Mouse (Mus musculus) small intestine, adult 2 months (tissue): ENCODE data around the gene Limch1. TPM values are rescaled to one million over a fixed set of nuclear protein-coding genes. Genes with fewer than 3 reads are reported as not detected.

Experiments used
- H3K27ac ChIP-seq: fragments of 200-500 bp; 2 replicates; pipeline ENCODE4 v1.5.1; 2012; ENCODE audit warnings: low read depth, low read length, control low read depth, inconsistent platforms; ENCODE audit not compliant: insufficient read depth
- H3K27me3 ChIP-seq: fragments of 200-500 bp; 2 replicates; pipeline ENCODE4 v1.6.1; 2012; ENCODE audit warnings: mild to moderate bottlenecking, moderate library complexity, low read length, inconsistent platforms; ENCODE audit not compliant: control insufficient read depth, insufficient read depth
- H3K36me3 ChIP-seq: fragments of 200-500 bp; 2 replicates; pipeline ENCODE4 v1.6.1; 2012; ENCODE audit warnings: mild to moderate bottlenecking, low read length, control low read depth, inconsistent platforms; ENCODE audit not compliant: control insufficient read depth, insufficient read depth
- H3K4me1 ChIP-seq: fragments of 200-500 bp; 2 replicates; pipeline ENCODE4 v1.6.1; 2012; ENCODE audit warnings: low read length, inconsistent platforms, mixed read lengths; ENCODE audit not compliant: control insufficient read depth, insufficient read depth, insufficient read length
- H3K4me3 ChIP-seq: fragments of 200-500 bp; 2 replicates; pipeline ENCODE4 v1.5.1; 2012; ENCODE audit warnings: low read depth, mild to moderate bottlenecking, control low read depth, inconsistent platforms, low read length, moderate library complexity
- CTCF ChIP-seq: fragments of 200-500 bp; IDR thresholded peaks from 2 replicates; pipeline ENCODE4 v1.5.1; 2012; ENCODE audit warnings: low read depth, mild to moderate bottlenecking, control low read depth, inconsistent platforms, low read length, moderate library complexity, mixed read lengths; ENCODE audit not compliant: insufficient replicate concordance, insufficient read length; ENCODE audit errors: extremely low read depth
- POLR2A ChIP-seq: fragments of 200-500 bp; IDR thresholded peaks from 2 replicates; pipeline ENCODE4 v1.6.1; 2012; ENCODE audit warnings: low read depth, mild to moderate bottlenecking, control low read depth, inconsistent platforms, low read length, moderate library complexity
- WGBS: fragments of 180-500 bp; shearing (Covaris S2); methylation state at CpG from one replicate; pipeline ENCODE4 v1.1.7; 2018; 5-methylcytosine and 5-hydroxymethylcytosine counted together
- polyA plus RNA-seq: library from polyadenylated mRNA; depleted of rRNA; stranded (reverse); fragments of >200 nt; gene quantifications from 2 replicates; pipeline ENCODE4 v1.2.3, GENCODE M21; 2012

Limch1 gene
- polyA plus RNA-seq, 1 experiment, result 1.0 TPM

- H3K36me3 ChIP-seq, result no peaks in the 10 kb centered on the region
- TF ChIP-seq CTCF (no peak), POLR2A (no peak)
- H3K27me3 ChIP-seq, result no peaks in the 10 kb centered on the region
- H3K27ac ChIP-seq, result no peak overlapping the region
- H3K4me3 ChIP-seq, result no peak overlapping the region
- 50% methylated on average over 2 of the region's 2 CpGs for WGBS
- H3K4me1 ChIP-seq, result no peaks in the 10 kb centered on the region
These were observed 221.5 kb downstream of the Limch1 start for GRCm38 (mm10) chr5:66967147-66967546.

- no peak overlapping the region for H3K4me3 ChIP-seq
- no peaks in the 10 kb centered on the region for H3K27me3 ChIP-seq
- no peak for TF ChIP-seq CTCF
- no peak for TF ChIP-seq POLR2A
- H3K4me1 ChIP-seq, result no peaks in the 10 kb centered on the region
- no peaks in the 10 kb centered on the region for H3K36me3 ChIP-seq
- WGBS, result 63% methylated on average over 4 of the region's 4 CpGs
- H3K27ac ChIP-seq, result no peak overlapping the region
These were observed 222.0 kb downstream of the Limch1 start for GRCm38 (mm10) chr5:66967646-66968045.

GRCm38 (mm10) chr5:66968059-66968833 lies 222.6 kb downstream of the Limch1 start:
- H3K36me3 ChIP-seq, result no peaks in the 10 kb centered on the region
- no peaks in the 10 kb centered on the region for H3K4me1 ChIP-seq
- H3K27me3 ChIP-seq, result no peaks in the 10 kb centered on the region
- WGBS, result 12% methylated on average over 23 of the region's 23 CpGs
- no peak overlapping the region for H3K27ac ChIP-seq
- TF ChIP-seq CTCF, result no peak
- no peak for TF ChIP-seq POLR2A
- H3K4me3 ChIP-seq, result no peak overlapping the region

DNA sequence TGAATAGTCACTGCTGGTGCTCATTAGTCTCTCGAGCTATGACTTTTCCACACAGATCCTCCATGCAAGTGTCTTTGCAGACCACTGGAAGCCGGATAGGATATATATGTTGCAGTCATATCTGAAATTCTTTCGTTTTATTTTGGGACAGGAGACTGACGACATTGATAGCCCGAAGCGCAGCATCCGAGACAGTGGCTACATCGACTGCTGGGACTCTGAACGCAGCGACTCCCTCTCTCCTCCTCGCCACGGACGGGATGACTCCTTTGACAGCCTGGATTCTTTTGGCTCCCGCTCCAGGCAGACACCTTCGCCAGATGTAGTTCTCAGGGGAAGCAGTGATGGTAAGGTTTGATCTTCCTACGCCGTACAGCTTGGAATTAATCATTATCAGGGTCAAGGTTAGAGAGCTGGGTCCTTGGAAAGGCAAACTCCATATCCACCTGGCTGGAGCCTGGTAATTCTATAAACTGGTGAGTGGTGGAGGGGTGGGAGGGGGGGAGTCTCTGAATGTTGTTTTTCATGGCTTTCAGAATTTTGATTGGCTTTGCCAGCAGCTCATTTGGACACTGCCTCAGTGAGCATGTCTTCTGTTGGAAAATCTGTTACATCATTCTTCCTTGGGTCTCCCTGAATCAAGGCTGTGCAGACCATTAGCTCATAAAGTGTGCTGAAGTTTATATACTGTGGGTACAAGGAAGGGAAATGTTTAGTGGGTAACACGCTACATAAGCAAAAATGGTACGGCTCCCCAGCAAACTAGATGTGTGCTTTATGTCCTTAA lies 223.5 kb downstream of the Limch1 start:
- WGBS, result 80% methylated on average over 19 of the region's 19 CpGs
- Histone ChIP-seq H3K27me3 (no peaks in the 10 kb centered on the region), H3K4me1 (no peaks in the 10 kb centered on the region), H3K4me3 (no peak overlapping the region), H3K27ac (no peak overlapping the region), H3K36me3 (no peaks in the 10 kb centered on the region)
- no peak for TF ChIP-seq POLR2A
- no peak for TF ChIP-seq CTCF

DNA sequence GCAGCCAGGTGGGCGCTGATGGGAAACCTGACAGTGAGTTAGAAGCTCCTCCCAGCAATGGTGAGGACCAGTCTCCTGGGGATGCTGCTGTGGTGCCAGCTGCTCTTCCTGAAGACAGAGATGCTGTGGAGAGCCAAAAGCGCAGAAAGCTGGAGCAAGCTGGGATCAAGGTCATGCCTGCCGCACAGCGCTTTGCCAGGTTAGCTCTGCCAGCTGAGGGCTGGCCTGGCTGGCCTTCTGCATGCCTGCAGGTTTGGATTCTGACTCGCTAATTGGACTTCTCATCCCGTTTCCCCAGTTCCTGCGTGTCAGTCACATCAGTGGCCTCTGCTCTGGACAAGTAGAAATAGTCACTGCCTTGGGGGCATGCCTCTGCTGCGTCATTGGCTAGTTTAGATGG lies 230.0 kb downstream of the Limch1 start:
- TF ChIP-seq POLR2A, result no peak
- TF ChIP-seq CTCF, result no peak
- no peaks in the 10 kb centered on the region for H3K36me3 ChIP-seq
- no peak overlapping the region for H3K4me3 ChIP-seq
- 92% methylated on average over 8 of the region's 8 CpGs for WGBS
- no peak overlapping the region for H3K27ac ChIP-seq
- no peaks in the 10 kb centered on the region for H3K4me1 ChIP-seq
- no peaks in the 10 kb centered on the region for H3K27me3 ChIP-seq

DNA sequence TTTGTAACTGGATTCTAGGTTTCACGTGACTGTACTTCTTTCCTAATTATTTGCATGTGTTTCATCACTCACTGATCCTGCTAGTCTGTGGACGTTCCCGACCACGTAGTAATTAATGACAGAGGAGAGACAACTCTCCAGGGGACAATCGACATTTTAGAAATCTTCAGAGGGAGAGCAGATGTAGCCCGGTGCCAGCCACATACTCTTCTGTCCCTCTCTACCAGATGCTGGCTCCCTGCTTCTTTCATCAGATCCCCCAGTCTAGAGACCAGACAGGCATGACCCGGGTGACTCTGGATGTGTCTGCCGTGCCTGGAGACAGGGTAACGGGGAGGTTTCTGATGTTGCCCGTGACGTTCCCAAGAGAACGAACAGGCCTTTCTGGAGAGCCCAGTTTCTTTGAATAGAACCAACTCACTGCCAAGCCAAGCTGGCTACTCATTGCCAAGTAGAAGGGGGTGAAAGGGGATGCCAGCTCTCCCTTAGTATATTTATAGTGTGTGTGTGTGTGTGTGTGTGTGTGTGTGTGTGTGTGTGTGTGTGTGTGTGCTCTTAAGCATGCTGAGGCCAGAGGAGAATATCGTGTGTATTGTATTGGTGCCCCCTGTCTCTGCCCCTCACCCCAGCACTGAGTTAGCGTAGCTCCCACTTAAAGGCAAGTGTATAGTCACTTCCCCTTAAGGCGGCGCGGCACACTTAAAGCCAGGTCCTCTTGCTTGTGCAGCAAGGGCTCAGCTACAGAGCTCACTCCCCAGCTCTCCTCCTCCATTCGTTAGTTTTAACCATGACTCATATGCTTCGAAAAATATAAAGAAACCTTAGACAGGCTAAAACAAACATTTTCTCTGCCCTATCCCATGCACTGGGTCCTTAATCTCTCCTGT lies 233.9 kb downstream of the Limch1 start:
- no peaks in the 10 kb centered on the region for H3K27me3 ChIP-seq
- H3K4me3 ChIP-seq, result no peak overlapping the region
- no peaks in the 10 kb centered on the region for H3K4me1 ChIP-seq
- 74% methylated on average over 19 of the region's 19 CpGs for WGBS
- TF ChIP-seq POLR2A, result no peak
- TF ChIP-seq CTCF, result no peak
- H3K27ac ChIP-seq, result no peak overlapping the region
- H3K36me3 ChIP-seq, result no peaks in the 10 kb centered on the region
